Mouse (Mus musculus) gastrocnemius, postnatal 36 days (tissue): ENCODE results near the gene Sdsl. TPM values are rescaled to one million over a fixed set of nuclear protein-coding genes. Genes with fewer than 3 reads are reported as not detected.

Source experiments
- DNase-seq, 2 experiments: peaks; one replicate each; pipeline ENCODE4 v3.0.0; 2022
- intact Hi-C: fragments of 180-260 bp; cut with DNase I; formaldehyde crosslinking; loops from one replicate; pipeline ENCODE4 v1.15.1; 2025
- total RNA-seq, 2 experiments: library from RNA; stranded (reverse); gene quantifications; 2 replicates each; pipeline ENCODE4 v1.2.3; 2021

The Sdsl gene
- total RNA-seq, 2 experiments from 2014 or later: 0.59 to 0.77 TPM

GRCm38 (mm10) chr5:120431649-120432485 is 40.7 kb downstream of the Sdsl start, which contains the start of gene Lhx5:
Gene Lhx5, plus strand, starts transcription at chr5:120431699.
- intact Hi-C loops: no loop called here
- DNase-seq: no peak

DNA sequence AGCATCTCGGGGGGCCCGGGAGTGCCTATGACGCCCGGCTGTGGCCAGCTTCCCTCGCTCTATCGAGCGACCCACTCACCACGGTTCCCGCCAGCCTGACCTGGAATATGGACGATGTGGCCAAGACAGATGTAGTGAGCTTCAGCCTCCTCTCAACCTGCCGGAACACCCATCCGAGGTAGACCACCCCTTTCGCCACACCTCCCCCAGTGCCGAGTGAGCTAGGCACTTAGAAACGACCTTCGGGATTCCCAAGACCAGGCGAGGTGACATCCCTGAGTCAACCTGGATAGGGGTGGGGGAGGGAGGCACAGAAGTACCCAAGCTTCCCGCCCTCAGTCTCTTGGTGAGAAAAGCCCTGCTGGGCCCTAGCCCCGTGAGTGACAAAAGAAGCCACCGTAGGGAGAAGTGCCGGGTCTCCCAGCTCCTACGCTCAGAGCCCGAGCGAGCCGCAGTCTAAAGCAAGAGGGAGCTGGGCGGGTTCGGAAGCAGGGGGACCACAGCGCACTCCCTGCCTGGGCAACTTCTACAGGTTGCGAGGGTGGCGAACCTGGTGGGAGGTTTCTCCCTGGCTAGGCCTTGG is 41.5 kb downstream of the Sdsl start:
- intact Hi-C loops: no loop called here
- no peak for DNase-seq

GRCm38 (mm10) chr5:120429692-120430091 is 42.9 kb downstream of the Sdsl start:
- DNase-seq: no peak
- intact Hi-C loops: no loop called here

GRCm38 (mm10) chr5:120428990-120429389 is 43.6 kb downstream of the Sdsl start:
- intact Hi-C loops: no loop called here

DNA sequence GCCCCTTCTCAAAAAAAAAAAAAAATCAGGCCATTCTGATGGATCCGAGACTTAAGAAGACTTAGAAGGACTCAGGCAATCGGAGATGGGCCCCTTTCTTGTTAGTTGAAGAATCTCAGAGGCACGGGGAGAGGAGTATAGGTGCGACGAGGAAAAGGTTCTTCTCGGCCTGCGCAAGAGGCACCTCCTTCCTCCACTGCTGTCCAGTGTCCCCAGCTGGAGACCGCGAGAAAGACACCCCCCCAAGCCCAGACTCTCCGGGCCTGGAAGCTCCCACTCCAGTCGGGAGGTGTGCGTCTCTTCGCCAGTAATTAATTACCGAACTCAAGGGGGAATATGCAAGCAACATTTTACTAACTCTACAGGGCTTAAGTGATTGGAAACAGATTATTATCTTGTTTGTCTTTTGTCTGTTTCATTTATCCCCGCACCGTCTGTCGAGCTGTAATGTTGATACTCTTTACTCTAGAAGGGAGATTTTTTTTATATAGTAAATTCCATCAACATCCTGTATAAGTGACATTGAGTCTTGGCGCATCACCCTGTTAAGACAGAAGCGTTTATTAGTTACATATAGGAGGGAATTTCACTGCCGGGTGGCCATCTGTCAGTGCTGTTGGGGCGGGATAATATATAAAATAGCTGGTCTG is 44.3 kb downstream of the Sdsl start:
- no peak for DNase-seq
- intact Hi-C loops: no loop called here

More at GRCm38 (mm10) chr5:120428990-120429389, 43.6 kb downstream of the Sdsl start:
- no peak for DNase-seq

- DNase-seq: no peak
- intact Hi-C loops: no loop called here
Measured at GRCm38 (mm10) chr5:120427451-120427938, 45.1 kb downstream of the Sdsl start.

DNA sequence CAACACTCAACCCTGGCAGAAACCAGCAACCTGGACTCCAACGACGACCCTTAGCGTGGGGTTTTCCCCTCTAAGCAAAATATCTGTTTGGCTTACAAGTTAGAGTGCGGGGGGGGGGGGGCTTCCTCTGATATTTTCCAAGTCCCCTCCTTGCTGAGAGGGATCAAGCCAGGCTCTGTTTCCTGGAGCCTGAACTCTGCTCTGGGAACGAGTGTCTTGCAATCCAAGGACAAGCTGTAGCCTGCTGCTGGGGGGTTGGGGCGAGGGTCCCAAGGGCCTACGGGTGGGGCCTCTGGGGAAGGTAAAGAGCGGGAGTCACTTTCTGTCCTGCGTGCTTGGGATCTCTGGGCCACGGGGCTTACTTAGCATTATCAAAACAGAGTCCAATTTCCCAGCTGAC is 46.0 kb downstream of the Sdsl start:
- intact Hi-C loops: no loop called here
- no peak for DNase-seq

- intact Hi-C loops: no loop called here
- DNase-seq: no peak
Measured at GRCm38 (mm10) chr5:120425711-120426110, 46.9 kb downstream of the Sdsl start.

DNA sequence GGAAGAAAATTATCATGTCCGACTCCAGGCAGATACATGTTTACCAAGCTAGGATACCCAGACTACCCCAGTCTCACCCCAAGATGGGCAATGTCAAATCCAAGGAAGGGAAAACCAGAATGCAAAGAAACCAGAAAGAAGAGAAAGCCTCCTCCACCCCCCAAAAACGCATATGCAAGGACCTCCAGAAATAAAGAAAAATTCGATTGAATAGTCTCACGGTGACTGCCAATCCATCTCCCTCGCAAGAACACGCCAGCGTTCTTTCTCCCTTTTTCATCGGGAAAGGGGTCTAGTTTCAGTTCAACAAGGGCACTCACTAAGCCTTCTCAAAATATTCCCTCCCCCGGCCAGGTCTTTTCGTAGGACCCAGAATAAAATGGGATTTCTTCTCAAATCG is 48.0 kb downstream of the Sdsl start:
- DNase-seq: no peak
- intact Hi-C loops: no loop called here

- intact Hi-C loops: no loop called here
Measured at GRCm38 (mm10) chr5:120424039-120424438, 48.6 kb downstream of the Sdsl start.

GRCm38 (mm10) chr5:120420106-120420505 is 52.5 kb downstream of the Sdsl start:
- intact Hi-C loops: no loop called here
- no peak for DNase-seq

More at GRCm38 (mm10) chr5:120424039-120424438, 48.6 kb downstream of the Sdsl start:
- peak; percentile 34 to 40 for DNase-seq

- no peak for DNase-seq
- intact Hi-C loops: no loop called here
Measured at GRCm38 (mm10) chr5:120413436-120413835, 59.2 kb downstream of the Sdsl start.

DNA sequence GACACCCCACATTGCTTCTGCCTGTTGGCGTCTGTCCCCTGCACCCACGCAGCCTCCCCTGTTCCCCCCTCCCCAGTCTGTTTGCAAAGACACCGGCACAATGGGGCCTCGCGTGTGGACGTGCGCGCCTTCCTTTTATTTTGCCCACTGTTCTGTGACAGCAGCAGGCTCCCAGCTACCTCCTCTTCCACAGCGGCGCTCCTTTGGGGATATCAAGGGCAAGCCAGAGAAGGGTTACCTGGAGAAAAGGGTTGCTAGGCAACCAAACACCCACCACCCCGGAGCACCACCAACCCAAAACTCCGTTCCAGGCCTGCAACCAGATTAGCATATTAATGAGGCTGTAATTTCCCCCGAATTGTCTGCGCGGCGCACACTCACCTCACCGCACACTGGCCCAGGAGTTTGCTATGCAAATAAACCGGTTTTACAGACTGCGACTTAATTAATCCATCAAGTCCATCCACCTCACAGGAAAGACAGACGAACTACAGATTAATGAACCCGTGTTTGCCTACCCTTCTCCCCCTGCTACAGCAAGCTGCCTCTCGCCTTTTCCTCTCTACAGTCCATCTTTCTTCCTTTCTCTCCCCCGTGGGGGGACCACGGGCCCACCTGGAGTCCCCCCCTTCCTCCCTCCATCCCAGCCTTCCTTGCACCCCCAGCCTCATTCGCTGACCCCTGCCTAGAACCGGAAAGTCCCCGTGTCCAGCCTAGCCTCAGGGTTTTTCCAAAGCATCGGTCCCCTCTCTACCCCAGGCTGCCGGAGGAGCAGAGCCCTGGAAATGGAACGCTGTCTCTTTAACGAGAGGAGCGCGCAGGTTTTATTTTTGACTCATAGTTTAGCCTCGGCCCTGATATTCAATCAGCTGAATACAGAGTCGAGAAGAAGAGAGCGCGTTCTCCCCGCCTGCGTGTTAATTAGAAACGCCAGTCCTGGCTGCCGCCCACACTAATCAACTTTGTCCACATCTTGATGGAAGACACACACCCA is 62.9 kb downstream of the Sdsl start:
- DNase-seq: no peak
- intact Hi-C loops: no loop called here

DNA sequence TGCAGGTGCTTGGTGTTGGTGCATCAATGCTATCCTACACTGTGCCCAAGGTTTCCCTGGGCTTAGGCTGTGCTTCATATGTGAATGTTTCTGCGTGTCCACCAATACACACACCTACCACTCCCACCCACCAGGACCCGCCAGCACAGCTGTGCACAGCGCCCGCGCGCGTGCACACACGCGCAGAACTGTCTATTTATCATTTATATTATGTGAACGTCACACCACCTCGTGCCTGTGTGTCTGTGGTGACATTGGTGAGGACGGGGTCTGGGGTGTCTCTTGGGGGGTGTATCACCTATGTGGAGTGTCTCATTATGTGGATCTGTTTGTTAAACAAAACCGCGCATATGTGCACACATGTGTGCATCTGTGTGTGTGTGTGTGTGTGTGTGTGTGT is 63.7 kb downstream of the Sdsl start:
- intact Hi-C loops: no loop called here
- no peak for DNase-seq

Other genes starting within 250 kb of the Sdsl start
- not detected for gene Lhx5, start 41.1 kb downstream of the Sdsl start, total RNA-seq
- gene Sds, start 3.7 kb upstream of the Sdsl start, total RNA-seq: under 1 TPM in 1 of 2 experiments, not detected in 1; 0.20 TPM
- gene Plbd2, start 30.8 kb upstream of the Sdsl start, total RNA-seq: 10 to 100 TPM; 28.0 to 41.3 TPM
- 1 to 10 TPM; 7.9 to 9.7 TPM for gene Slc8b1, start 38.4 kb upstream of the Sdsl start, total RNA-seq
- gene Tpcn1, start 115.9 kb upstream of the Sdsl start, total RNA-seq: 10 to 100 TPM; 35.2 to 44.6 TPM
- gene Iqcd, start 116.2 kb upstream of the Sdsl start, total RNA-seq: under 1 TPM in 1 of 2 experiments, not detected in 1; 0.15 TPM
- gene Rita1, start 139.8 kb upstream of the Sdsl start, total RNA-seq: 1 to 10 TPM; 5.6 to 6.8 TPM
- gene Ddx54, start 139.9 kb upstream of the Sdsl start, total RNA-seq: 10 to 100 TPM; 15.8 to 17.7 TPM
- not detected for gene Cfap73, start 161.4 kb upstream of the Sdsl start, total RNA-seq
- gene Rasal1, start 176.0 kb upstream of the Sdsl start, total RNA-seq: not detected
- under 1 TPM; 0.38 to 0.91 TPM for gene Dtx1, start 239.1 kb upstream of the Sdsl start, total RNA-seq